Mouse (Mus musculus): Measurements from ENCODE around the gene Chrna5.

DNA sequence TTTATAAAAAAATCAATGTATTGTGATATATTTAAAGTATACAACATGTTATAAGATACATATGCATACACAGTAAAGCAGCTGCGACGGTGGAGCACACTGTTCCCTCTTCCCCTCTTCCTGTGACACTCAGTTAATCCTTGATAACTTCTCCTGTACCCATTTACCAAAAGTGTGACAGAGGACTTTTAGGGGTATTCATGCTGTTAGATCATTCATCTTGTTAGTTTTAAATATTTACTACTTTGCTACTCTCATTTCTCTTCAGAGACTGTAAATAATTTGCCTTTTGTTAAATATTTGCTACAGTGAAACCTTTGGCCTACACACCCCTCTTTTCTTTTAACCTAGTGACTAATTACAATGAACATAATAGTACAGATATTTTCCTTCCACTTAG, 48.3 kb upstream of the Chrna5 start:
- TF ChIP-seq MYB (IDR thresholded peaks at IDR 0.05; ENCODE audit: low read depth, low read length) (no peak), POLR2A (IDR thresholded peaks at IDR 0.05; ENCODE audit: control insufficient read depth in 1 of 2, insufficient read depth in 1 of 2, low read depth in 1 of 2, low read length in 2 of 2, poor library complexity in 1 of 2) (no peak), CTCF (IDR thresholded peaks at IDR 0.05 in 2 of 3, conservative IDR thresholded peaks at IDR 0.05 in 1 of 3; ENCODE audit: control insufficient read depth in 1 of 3, insufficient read depth in 1 of 3, low read depth in 2 of 3, low read length in 3 of 3, poor library complexity in 1 of 3, severe bottlenecking in 1 of 3) (no peak), GATA1 (IDR thresholded peaks at IDR 0.05; ENCODE audit: low read depth, low read length) (no peak), ZNF384 (IDR thresholded peaks at IDR 0.05; ENCODE audit: low read depth, low read length) (no peak), HCFC1 (IDR thresholded peaks at IDR 0.05; ENCODE audit: low read depth, low read length) (no peak), TBP (IDR thresholded peaks at IDR 0.05; ENCODE audit: low read depth, low read length) (no peak), GABPA (IDR thresholded peaks at IDR 0.05; ENCODE audit: low read depth, low read length) (no peak), TAL1 (IDR thresholded peaks at IDR 0.05; ENCODE audit: low read length) (no peak), NELFE (IDR thresholded peaks at IDR 0.05; ENCODE audit: low read depth, low read length) (no peak), MAFK (IDR thresholded peaks at IDR 0.05; ENCODE audit: borderline replicate concordance, low read depth, low read length) (no peak), CHD1 (IDR thresholded peaks at IDR 0.05; ENCODE audit: low read depth, low read length) (no peak)
